Comparison of ENCODE assay signal across 29 mouse cellular contexts in the genomic region with DNA sequence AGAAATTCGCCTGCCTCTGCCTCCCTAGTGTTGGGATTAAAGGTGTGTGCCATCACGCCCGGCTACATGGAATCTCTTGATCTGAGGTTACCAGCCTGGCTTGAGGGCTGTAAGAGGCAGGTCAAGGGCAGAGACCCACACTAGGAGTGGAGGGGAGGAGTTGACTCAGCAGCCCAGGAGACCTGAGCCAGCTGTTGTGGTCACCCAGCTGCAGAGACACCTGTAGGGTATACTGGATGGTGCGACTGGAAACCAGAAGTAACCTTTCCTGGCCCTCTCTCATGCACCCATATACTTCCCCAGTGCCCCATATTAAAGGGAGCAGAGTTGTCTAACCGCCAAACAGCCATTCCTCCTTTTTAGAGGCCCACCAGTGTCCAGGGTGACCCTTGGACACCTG. TPM values are rescaled to one million over a fixed set of nuclear protein-coding genes. Genes with fewer than 3 reads are reported as not detected.
DNase-seq lines count a peak whose midpoint lies in the region; ATAC-seq and TF ChIP-seq lines count a peak whose summit lies in the region.
"Had no signal": no experiment of that assay in that cellular context is flagged by ENCODE, and none has a peak within 500 bp of the region (broad histone marks: within the 10 kb centered on the region; RNA-seq: fewer than 3 reads in every experiment).

No protein-coding gene starts in this region.

- no peak overlapping the region for H3K27ac ChIP-seq in intestine, postnatal 0 days (ENCODE audit: low read depth, low read length)
- H3K27ac ChIP-seq in intestine, embryonic 16.5 days (ENCODE audit: low read length): no peak overlapping the region
- H3K27ac ChIP-seq in thymus, adult 2 months (ENCODE audit: control insufficient read depth, insufficient read depth, low read length): no peak overlapping the region
- H3K27ac ChIP-seq in hindbrain, embryonic 13.5 days: no peak overlapping the region
- no peak overlapping the region for H3K27ac ChIP-seq in midbrain, embryonic 13.5 days
- H3K27ac ChIP-seq: embryonic facial prominence, embryonic 13.5 days; forebrain, embryonic 12.5 days; forebrain, embryonic 15.5 days; hindbrain, embryonic 14.5 days; hindbrain, postnatal 0 days had no signal

- no peaks in the 10 kb centered on the region for H3K27me3 ChIP-seq in intestine, postnatal 0 days (replicated peaks; ENCODE audit: control insufficient read depth, insufficient read depth, low read length)
- no peaks in the 10 kb centered on the region for H3K27me3 ChIP-seq in intestine, embryonic 16.5 days (replicated peaks; ENCODE audit: control insufficient read depth, insufficient read depth, low read length)
- no peaks in the 10 kb centered on the region for H3K27me3 ChIP-seq in thymus, adult 2 months (ENCODE audit: control insufficient read depth, insufficient read depth, low read length)
- no peaks in the 10 kb centered on the region for H3K27me3 ChIP-seq in hindbrain, embryonic 13.5 days
- no peaks in the 10 kb centered on the region for H3K27me3 ChIP-seq in midbrain, embryonic 13.5 days
- H3K27me3 ChIP-seq: embryonic facial prominence, embryonic 13.5 days; forebrain, embryonic 15.5 days had no signal

- H3K9ac ChIP-seq in intestine, postnatal 0 days (ENCODE audit: low read depth, low read length): no peak overlapping the region
- no peak overlapping the region for H3K9ac ChIP-seq in intestine, embryonic 16.5 days (ENCODE audit: low read depth, low read length)
- H3K9ac ChIP-seq in hindbrain, embryonic 13.5 days: no peak overlapping the region
- no peak overlapping the region for H3K9ac ChIP-seq in midbrain, embryonic 13.5 days (replicated peaks)
- H3K9ac ChIP-seq: embryonic facial prominence, embryonic 13.5 days; forebrain, embryonic 12.5 days; forebrain, embryonic 15.5 days; hindbrain, embryonic 14.5 days had no signal

- H3K4me3 ChIP-seq in intestine, postnatal 0 days (ENCODE audit: low read depth, low read length): no peak overlapping the region
- no peak overlapping the region for H3K4me3 ChIP-seq in intestine, embryonic 16.5 days (ENCODE audit: low read length)
- H3K4me3 ChIP-seq in thymus, adult 2 months (ENCODE audit: control insufficient read depth, insufficient read depth, low read length): no peak overlapping the region
- H3K4me3 ChIP-seq in hindbrain, embryonic 13.5 days: no peak overlapping the region
- H3K4me3 ChIP-seq in midbrain, embryonic 13.5 days (replicated peaks): no peak overlapping the region
- H3K4me3 ChIP-seq: embryonic facial prominence, embryonic 10.5 days; embryonic facial prominence, embryonic 13.5 days; erythroblast, embryonic 14.5 days; forebrain, embryonic 12.5 days; forebrain, embryonic 15.5 days; hindbrain, embryonic 10.5 days had no signal

- H3K4me2 ChIP-seq in intestine, postnatal 0 days (replicated peaks; ENCODE audit: low read depth): no peak overlapping the region
- H3K4me2 ChIP-seq in intestine, embryonic 16.5 days (ENCODE audit: low read depth, low read length): no peak overlapping the region
- no peak overlapping the region for H3K4me2 ChIP-seq in hindbrain, embryonic 13.5 days
- no peak overlapping the region for H3K4me2 ChIP-seq in midbrain, embryonic 13.5 days (replicated peaks)
- H3K4me2 ChIP-seq: embryonic facial prominence, embryonic 13.5 days; forebrain, embryonic 12.5 days; forebrain, embryonic 15.5 days; heart, embryonic 11.5 days; hindbrain, embryonic 14.5 days had no signal

- H3K4me1 ChIP-seq in intestine, postnatal 0 days (replicated peaks; ENCODE audit: control insufficient read depth, insufficient read depth, low read length): no peaks in the 10 kb centered on the region
- H3K4me1 ChIP-seq in intestine, embryonic 16.5 days (ENCODE audit: control insufficient read depth, insufficient read depth, low read length): peaks cover 13% of the 10 kb centered on the region
- H3K4me1 ChIP-seq in thymus, adult 2 months (replicated peaks; ENCODE audit: control insufficient read depth, insufficient read depth, low read length): peaks cover 52% of the 10 kb centered on the region
- H3K4me1 ChIP-seq in hindbrain, embryonic 13.5 days (replicated peaks): 0 out of 2 replicates have a peak, but pooled peaks cover 3% of the 10 kb centered on the region
- 0 out of 2 replicates have a peak, but pooled peaks cover 4% of the 10 kb centered on the region for H3K4me1 ChIP-seq in midbrain, embryonic 13.5 days (replicated peaks)
- H3K4me1 ChIP-seq: hindbrain, embryonic 10.5 days had no signal

- H3K9me3 ChIP-seq in intestine, postnatal 0 days (ENCODE audit: control insufficient read depth): no peaks in the 10 kb centered on the region
- H3K9me3 ChIP-seq in intestine, embryonic 16.5 days (ENCODE audit: control insufficient read depth, low read length): no peaks in the 10 kb centered on the region
- no peaks in the 10 kb centered on the region for H3K9me3 ChIP-seq in hindbrain, embryonic 13.5 days
- H3K9me3 ChIP-seq in midbrain, embryonic 13.5 days: no peaks in the 10 kb centered on the region
- H3K9me3 ChIP-seq: embryonic facial prominence, embryonic 10.5 days; embryonic facial prominence, embryonic 13.5 days; forebrain, embryonic 12.5 days; forebrain, embryonic 15.5 days; hindbrain, embryonic 10.5 days had no signal

- WGBS in intestine, postnatal 0 days: 96% methylated on average over 5 of the region's 5 CpGs
- 88% methylated on average over 5 of the region's 5 CpGs for WGBS in intestine, embryonic 16.5 days
- 30% methylated on average over 5 of the region's 5 CpGs for WGBS in thymus, adult 2 months
- 95% methylated on average over 5 of the region's 5 CpGs for WGBS in hindbrain, embryonic 13.5 days
- WGBS in midbrain, embryonic 13.5 days: 87% methylated on average over 5 of the region's 5 CpGs

- no peak for TF ChIP-seq POLR2A in thymus, adult 2 months (IDR thresholded peaks at IDR 0.05; ENCODE audit: control insufficient read depth, extremely low read depth, insufficient read depth, low read length, poor library complexity)

- ATAC-seq in intestine, postnatal 0 days: 0 out of 2 replicates have a peak, but pooled peaks have one; percentile 8
- ATAC-seq in intestine, embryonic 16.5 days: no peak
- ATAC-seq in hindbrain, embryonic 13.5 days (ENCODE audit: low FRiP score): no peak
- no peak for ATAC-seq in midbrain, embryonic 13.5 days
- ATAC-seq: activated CD4-positive, CD25-positive, alpha-beta regulatory T cell, adult 4 months; forebrain, embryonic 15.5 days; hindbrain, postnatal 0 days; inflammation-experienced regulatory T-cells, adult 6 months had no signal

- H3K36me3 ChIP-seq in intestine, postnatal 0 days (ENCODE audit: control insufficient read depth, insufficient read depth): no peaks in the 10 kb centered on the region
- no peaks in the 10 kb centered on the region for H3K36me3 ChIP-seq in intestine, embryonic 16.5 days (ENCODE audit: control insufficient read depth, insufficient read depth, low read length)
- no peaks in the 10 kb centered on the region for H3K36me3 ChIP-seq in thymus, adult 2 months (ENCODE audit: control insufficient read depth, insufficient read depth, low read length)
- H3K36me3 ChIP-seq in hindbrain, embryonic 13.5 days: no peaks in the 10 kb centered on the region
- H3K36me3 ChIP-seq in midbrain, embryonic 13.5 days: no peaks in the 10 kb centered on the region
- H3K36me3 ChIP-seq: embryonic facial prominence, embryonic 10.5 days; embryonic facial prominence, embryonic 13.5 days; forebrain, embryonic 12.5 days; forebrain, embryonic 15.5 days; hindbrain, embryonic 10.5 days had no signal

- peak; percentile 67 for DNase-seq in thymus, adult 2 months
- DNase-seq in thymus, postnatal 14 days: peak; percentile 66
- DNase-seq in thymus, postnatal 4 days: peak; percentile 53
- no peak for DNase-seq in cerebellum, adult 8-10 months
- DNase-seq: adrenal gland, postnatal 10 days; adrenal gland, postnatal 36 days; B cell, adult 2 months; cerebellum, adult 11 months; cerebellum, adult 2 months; cerebellum, postnatal 10 days; cerebellum, postnatal 36 days; embryo, embryonic 11 days; gastrocnemius, postnatal 10 days; gastrocnemius, postnatal 36 days had no signal

- TF ChIP-seq CTCF in intestine, postnatal 0 days (IDR thresholded peaks at IDR 0.05; ENCODE audit: low read depth): no peak
- no peak for TF ChIP-seq CTCF in thymus, adult 2 months (IDR thresholded peaks at IDR 0.05; ENCODE audit: borderline replicate concordance, control insufficient read depth, extremely low read depth, insufficient read depth, low read length, poor library complexity)

RNA-seq across cellular contexts. Expression of a gene that starts 19.9 kb away (rescaled TPM):
- polyA plus RNA-seq in intestine, postnatal 0 days (2015; fragmentation: Nextera tagmentation; extraction: Ambion mirVana): 10.5 and 11.4 TPM in 2 replicates
- polyA plus RNA-seq in intestine, embryonic 16.5 days (2015; fragmentation: Nextera tagmentation; extraction: Ambion mirVana): 18.7 and 21.0 TPM in 2 replicates
- 31.7 and 33.9 TPM in 2 replicates for polyA plus RNA-seq in thymus, adult 2 months (2012; rRNA removed)
- 4.9 and 5.3 TPM in 2 replicates for polyA plus RNA-seq in hindbrain, embryonic 13.5 days (2015; fragmentation: Nextera tagmentation; extraction: Ambion mirVana)
- polyA plus RNA-seq in midbrain, embryonic 13.5 days (2015; fragmentation: Nextera tagmentation; extraction: Ambion mirVana): 4.4 TPM in 2 replicates
